Mouse (Mus musculus): ENCODE measurements around the gene Sesn1.
"Not testable (repeated sequence)": the region's sequence is repeated elsewhere in the genome, so short reads cannot be mapped to it uniquely, and the experiment has no call there.

Gene Sesn1

GRCm38 (mm10) chr10:41821171-41821570, 11.4 kb downstream of the Sesn1 start:
- DNase-seq (ENCODE audit: low spot score) = no peak

- no peak for DNase-seq (ENCODE audit: low spot score)
Observed at GRCm38 (mm10) chr10:41822573-41823281, 13.0 kb downstream of the Sesn1 start.

GRCm38 (mm10) chr10:41823282-41823675, 13.5 kb downstream of the Sesn1 start:
- not testable (repeated sequence) for DNase-seq (ENCODE audit: low spot score)

- DNase-seq (ENCODE audit: low spot score) = no peak
Observed at GRCm38 (mm10) chr10:41823916-41824315, 14.2 kb downstream of the Sesn1 start.

GRCm38 (mm10) chr10:41825041-41825440, 15.3 kb downstream of the Sesn1 start:
- no peak for DNase-seq (ENCODE audit: low spot score)

GRCm38 (mm10) chr10:41825996-41826395, 16.3 kb downstream of the Sesn1 start:
- DNase-seq (ENCODE audit: low spot score) = no peak

GRCm38 (mm10) chr10:41826526-41827116, 16.9 kb downstream of the Sesn1 start:
- no peak for DNase-seq (ENCODE audit: low spot score)

GRCm38 (mm10) chr10:41827784-41828183, 18.0 kb downstream of the Sesn1 start:
- DNase-seq (ENCODE audit: low spot score) = no peak

- no peak for DNase-seq (ENCODE audit: low spot score)
Observed at GRCm38 (mm10) chr10:41829191-41829590, 19.5 kb downstream of the Sesn1 start.

- no peak for DNase-seq (ENCODE audit: low spot score)
Observed at GRCm38 (mm10) chr10:41829980-41830379, 20.2 kb downstream of the Sesn1 start.

GRCm38 (mm10) chr10:41830445-41830844, 20.7 kb downstream of the Sesn1 start:
- DNase-seq (ENCODE audit: low spot score) = no peak

- DNase-seq (ENCODE audit: low spot score) = peak; percentile 83
Observed at GRCm38 (mm10) chr10:41830851-41831522, 21.3 kb downstream of the Sesn1 start.

- DNase-seq (ENCODE audit: low spot score) = peak; percentile 42
Observed at GRCm38 (mm10) chr10:41832191-41832590, 22.5 kb downstream of the Sesn1 start.

- no peak for DNase-seq (ENCODE audit: low spot score)
Observed at GRCm38 (mm10) chr10:41834131-41834530, 24.4 kb downstream of the Sesn1 start.

- DNase-seq (ENCODE audit: low spot score) = no peak
Observed at GRCm38 (mm10) chr10:41838911-41839310, 29.2 kb downstream of the Sesn1 start.

- DNase-seq (ENCODE audit: low spot score) = no peak
Observed at GRCm38 (mm10) chr10:41847737-41848136, 38.0 kb downstream of the Sesn1 start.

GRCm38 (mm10) chr10:41848721-41849120, 39.0 kb downstream of the Sesn1 start:
- DNase-seq (ENCODE audit: low spot score) = no peak

GRCm38 (mm10) chr10:41859820-41860219, 50.1 kb downstream of the Sesn1 start:
- no peak for DNase-seq (ENCODE audit: low spot score)

- peak; percentile 13 for DNase-seq (ENCODE audit: low spot score)
Observed at GRCm38 (mm10) chr10:41860275-41860688, 50.5 kb downstream of the Sesn1 start.

GRCm38 (mm10) chr10:41863053-41863452, 53.3 kb downstream of the Sesn1 start:
- no peak for DNase-seq (ENCODE audit: low spot score)

GRCm38 (mm10) chr10:41866069-41866837, 56.5 kb downstream of the Sesn1 start:
- DNase-seq (ENCODE audit: low spot score) = peak; percentile 50

GRCm38 (mm10) chr10:41866838-41867154, 57.1 kb downstream of the Sesn1 start:
- DNase-seq (ENCODE audit: low spot score) = no peak

GRCm38 (mm10) chr10:41867956-41868355, 58.2 kb downstream of the Sesn1 start:
- no peak for DNase-seq (ENCODE audit: low spot score)
